Mouse (Mus musculus) ES-CJ7 (cell line): ENCODE measurements around the gene Palmd.

Experiments
- DNase-seq: peaks from one replicate; pipeline ENCODE4 v3.0.0; 2011; ENCODE audit warnings: low read depth, low spot score

Palmd gene

DNA sequence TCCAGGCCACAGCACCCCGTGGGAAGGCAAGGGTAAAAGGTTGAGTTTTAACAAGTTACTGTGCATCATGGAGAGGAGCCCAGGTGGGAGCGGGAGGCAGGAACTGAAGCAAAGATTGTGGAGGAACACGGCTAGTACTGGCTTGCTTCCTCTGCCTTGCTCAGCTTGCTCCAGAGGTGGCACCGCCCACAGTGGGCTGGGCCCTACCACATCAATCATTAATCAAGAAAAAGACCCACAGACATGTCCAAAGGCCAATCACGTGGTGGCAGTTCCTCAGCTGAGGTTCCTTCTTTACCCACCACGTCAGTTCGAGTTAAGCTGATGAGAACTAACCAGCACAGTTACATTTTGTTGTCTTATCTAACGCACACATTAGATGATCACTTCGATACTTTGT is 75.9 kb downstream of the Palmd start:
- DNase-seq, result peak; percentile 37

DNA sequence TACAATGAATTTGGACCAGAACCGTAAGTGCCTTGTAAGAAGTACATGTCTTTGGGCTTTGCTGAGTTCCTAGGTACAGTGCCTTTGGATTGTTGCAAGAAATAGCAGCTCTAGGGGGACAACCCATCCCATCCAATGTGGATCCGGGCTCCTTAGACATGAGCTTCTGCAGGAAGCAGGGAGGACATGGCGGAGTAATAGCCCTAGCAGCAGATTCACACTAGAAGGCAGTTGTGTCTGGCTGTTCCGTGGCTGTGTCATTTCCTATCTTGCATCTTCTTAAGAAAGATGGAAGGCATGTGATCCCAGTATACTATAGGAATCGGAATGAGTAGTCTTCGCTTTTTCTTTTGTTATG is 76.6 kb downstream of the Palmd start:
- DNase-seq, result no peak

- no peak for DNase-seq
Measured at GRCm38 (mm10) chr3:116891436-116892205, 77.2 kb downstream of the Palmd start.

- no peak for DNase-seq
Measured at GRCm38 (mm10) chr3:116890576-116890975, 78.2 kb downstream of the Palmd start.

DNA sequence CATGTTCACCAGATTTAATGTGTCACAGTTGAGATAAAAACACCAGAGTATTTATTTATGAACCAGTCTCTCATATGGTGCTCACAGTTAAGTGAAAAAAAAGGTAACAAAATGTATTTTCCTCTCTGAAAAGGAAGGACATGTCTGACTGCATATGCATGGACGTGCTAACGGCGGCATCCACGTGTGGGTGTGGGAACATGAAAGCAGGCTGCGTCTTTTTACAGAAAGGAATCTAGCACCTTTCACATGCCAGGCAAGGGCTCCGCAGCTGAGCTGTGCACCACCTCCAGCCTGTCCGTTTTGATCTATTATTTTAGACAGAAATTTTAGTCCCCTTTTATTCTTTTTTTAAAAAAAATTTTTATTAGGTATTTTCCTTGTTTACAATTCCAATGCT is 79.4 kb downstream of the Palmd start:
- no peak for DNase-seq

DNA sequence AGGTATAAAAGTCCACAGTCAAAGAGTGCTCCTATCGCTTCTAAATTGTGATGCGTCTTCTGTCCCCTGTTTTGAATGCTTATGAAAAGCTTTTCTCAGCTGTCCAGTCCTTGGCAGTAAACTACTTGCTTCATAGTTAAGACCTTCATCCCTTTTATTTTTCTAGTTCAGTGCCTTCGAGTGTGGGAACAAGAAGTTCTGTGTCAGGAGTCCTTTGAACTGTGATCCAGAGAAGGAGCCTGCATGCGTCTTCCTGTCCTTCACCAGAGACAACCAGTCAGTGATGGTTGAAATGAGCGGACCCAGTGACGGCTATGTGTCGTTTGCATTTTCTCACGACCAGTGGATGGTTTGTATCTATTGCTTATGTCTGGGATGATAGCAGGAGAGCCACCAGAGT is 83.8 kb downstream of the Palmd start:
- DNase-seq, result no peak

DNA sequence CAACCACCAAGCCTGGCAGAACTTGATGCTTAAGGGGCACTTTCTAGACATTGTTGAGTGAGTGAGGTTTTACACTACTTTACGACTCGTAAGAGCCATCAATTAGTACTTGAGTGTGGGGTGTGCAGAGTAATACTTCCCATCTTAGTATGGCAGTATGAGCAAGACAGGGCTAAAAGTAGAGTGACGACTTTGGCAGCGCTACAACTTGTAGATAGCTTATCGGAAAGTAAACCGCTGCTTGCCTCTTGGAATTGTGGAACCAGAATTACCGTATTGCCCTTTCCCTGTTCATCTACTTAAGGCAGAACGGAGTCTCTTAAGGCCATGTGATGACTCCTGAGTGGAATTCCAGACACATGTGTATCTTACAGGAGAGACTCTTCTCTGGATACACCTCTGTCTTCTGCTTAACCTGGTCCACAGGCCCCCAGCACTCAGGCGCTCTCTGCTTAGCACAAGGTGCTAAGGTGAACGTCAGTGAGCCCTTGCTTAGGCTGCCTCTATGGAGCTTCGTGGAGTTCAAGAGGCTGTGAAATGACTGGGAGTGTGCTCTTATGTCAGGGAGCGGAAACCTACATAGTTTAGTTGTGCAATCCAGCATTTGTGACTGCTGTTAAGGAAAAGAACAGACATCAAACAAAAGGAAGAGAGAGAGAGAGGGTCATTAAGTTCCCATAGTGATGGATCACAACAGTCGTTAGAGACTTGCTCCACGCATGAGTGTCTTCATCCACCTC is 86.4 kb downstream of the Palmd start:
- DNase-seq, result no peak

DNA sequence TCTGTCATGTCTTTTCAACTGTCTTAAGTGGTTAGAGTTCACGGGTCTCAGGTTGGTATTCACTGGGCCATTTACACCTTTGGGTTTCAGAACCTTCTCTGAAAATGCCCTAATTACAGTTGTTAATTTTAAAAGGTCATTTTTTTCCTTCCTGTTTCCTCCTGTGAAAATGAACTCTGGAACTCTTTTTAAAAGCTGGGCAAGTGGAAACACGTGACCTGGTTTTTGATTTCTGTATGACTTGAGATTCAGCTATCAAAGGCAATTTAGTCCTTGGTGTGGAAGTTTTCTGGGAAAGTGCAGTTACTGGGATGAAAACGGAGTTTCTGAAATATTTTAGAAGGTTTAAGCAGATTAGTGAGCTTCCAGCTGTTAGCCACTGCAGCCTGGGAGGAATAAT is 98.4 kb downstream of the Palmd start:
- DNase-seq, result no peak
